Mouse (Mus musculus) brain, embryonic 14.5 days (tissue): ENCODE data around the gene Dnase1l3.

Experiments used
- CTCF ChIP-seq: fragments of 200-500 bp; IDR thresholded peaks from 2 replicates; pipeline ENCODE4 v1.5.1; 2012; ENCODE audit warnings: inconsistent platforms, mild to moderate bottlenecking, moderate library complexity, borderline replicate concordance; ENCODE audit not compliant: insufficient read depth, insufficient read length; ENCODE audit errors: extremely low read depth
- POLR2A ChIP-seq: fragments of 200-500 bp; IDR thresholded peaks from 2 replicates; pipeline ENCODE4 v1.6.1; 2012; ENCODE audit warnings: mild to moderate bottlenecking, inconsistent platforms, borderline replicate concordance; ENCODE audit not compliant: poor library complexity, insufficient read depth, insufficient read length, severe bottlenecking; ENCODE audit errors: extremely low read depth

DNA sequence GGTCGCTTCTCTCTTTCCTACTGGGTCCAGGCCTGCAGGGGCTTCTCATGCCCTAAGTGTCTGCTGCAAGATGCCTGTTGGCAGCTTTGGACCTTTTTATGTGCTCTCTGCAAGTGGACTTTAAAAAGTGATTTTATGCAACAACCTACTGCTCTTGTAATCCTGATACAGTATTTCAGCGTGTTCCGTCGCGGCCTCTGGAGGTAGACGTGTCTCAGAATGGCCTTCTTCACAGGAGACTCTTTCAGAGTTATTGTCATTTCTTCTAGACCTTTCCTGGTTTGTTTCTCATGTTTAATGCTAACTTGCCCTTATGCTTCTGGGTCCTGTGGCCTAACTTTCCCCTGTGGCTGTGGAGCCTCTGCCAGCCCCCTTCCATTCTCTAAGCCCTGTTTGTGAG is 21.4 kb upstream of the Dnase1l3 start:
- TF ChIP-seq CTCF = no peak
- TF ChIP-seq POLR2A = no peak
